Mouse (Mus musculus) bone marrow macrophage, adult 2 months (primary cell): Measurements from ENCODE around the gene Dock4.

Experiments used
- CTCF ChIP-seq: IDR thresholded peaks from 2 replicates; pipeline ENCODE4 v1.5.1; 2012; ENCODE audit warnings: low read depth, mild to moderate bottlenecking, low read length, moderate library complexity
- POLR2A ChIP-seq: IDR thresholded peaks from 2 replicates; pipeline ENCODE4 v1.6.1; 2012; ENCODE audit warnings: mild to moderate bottlenecking, low read depth, low read length, borderline replicate concordance

- TF ChIP-seq CTCF (no peak), POLR2A (no peak)
These were observed 352.7 kb downstream of the Dock4 start for GRCm38 (mm10) chr12:40798344-40799017.
